Mouse (Mus musculus) neural tube, embryonic 10.5 days (tissue): ENCODE results near the gene Slamf7.

ENCODE experiments used
- DNase-seq: peaks from one replicate; pipeline ENCODE4 v3.0.0-alpha.2; 2017; ENCODE audit warnings: low spot score; ENCODE audit errors: extremely low spot score

The Slamf7 gene

GRCm38 (mm10) chr1:171637101-171637500 is 15.7 kb downstream of the Slamf7 start:
- DNase-seq: no peak

GRCm38 (mm10) chr1:171635696-171636095 is 17.1 kb downstream of the Slamf7 start:
- DNase-seq: no peak

GRCm38 (mm10) chr1:171631447-171631846 is 21.4 kb downstream of the Slamf7 start:
- DNase-seq: no peak

- DNase-seq: no peak
Observed at GRCm38 (mm10) chr1:171630912-171631311, 21.9 kb downstream of the Slamf7 start.

GRCm38 (mm10) chr1:171630041-171630440 is 22.8 kb downstream of the Slamf7 start:
- DNase-seq: no peak

- no peak for DNase-seq
Observed at GRCm38 (mm10) chr1:171629168-171629567, 23.7 kb downstream of the Slamf7 start.

- DNase-seq: no peak
Observed at GRCm38 (mm10) chr1:171627801-171628200, 25.0 kb downstream of the Slamf7 start.

GRCm38 (mm10) chr1:171620091-171620490 is 32.7 kb downstream of the Slamf7 start:
- DNase-seq: no peak

- DNase-seq: no peak
Observed at GRCm38 (mm10) chr1:171619645-171620044, 33.2 kb downstream of the Slamf7 start.

- no peak for DNase-seq
Observed at GRCm38 (mm10) chr1:171619001-171619400, 33.8 kb downstream of the Slamf7 start.

- no peak for DNase-seq
Observed at GRCm38 (mm10) chr1:171616881-171617515, 35.8 kb downstream of the Slamf7 start.

GRCm38 (mm10) chr1:171613962-171614361 is 38.9 kb downstream of the Slamf7 start:
- no peak for DNase-seq

GRCm38 (mm10) chr1:171610781-171611180 is 42.1 kb downstream of the Slamf7 start:
- DNase-seq: no peak

GRCm38 (mm10) chr1:171610026-171610425 is 42.8 kb downstream of the Slamf7 start:
- no peak for DNase-seq

GRCm38 (mm10) chr1:171607176-171607575 is 45.7 kb downstream of the Slamf7 start, which contains the start of gene Ly9:
Gene Ly9, minus strand, starts transcription at chr1:171607410.
- no peak for DNase-seq

GRCm38 (mm10) chr1:171606656-171607055 is 46.2 kb downstream of the Slamf7 start:
- no peak for DNase-seq

- no peak for DNase-seq
Observed at GRCm38 (mm10) chr1:171604686-171605085, 48.1 kb downstream of the Slamf7 start.

GRCm38 (mm10) chr1:171584584-171584983 is 68.3 kb downstream of the Slamf7 start:
- no peak for DNase-seq
